ENCODE assay signal across 15 mouse cellular contexts in genomic region chr19:53448206-53448605, GRCm38 (mm10). TPM values are rescaled to one million over a fixed set of nuclear protein-coding genes. Genes with fewer than 3 reads are reported as not detected.
DNase-seq lines count a peak whose midpoint lies in the region; ATAC-seq and TF ChIP-seq lines count a peak whose summit lies in the region.
"Had no signal": no experiment of that assay in that cellular context is flagged by ENCODE, and none has a peak within 500 bp of the region (broad histone marks: within the 10 kb centered on the region; RNA-seq: fewer than 3 reads in every experiment).

No protein-coding gene starts in this region.

- no peak overlapping the region for H3K4me2 ChIP-seq in intestine, embryonic 15.5 days (replicated peaks)
- no peak overlapping the region for H3K4me2 ChIP-seq in intestine, postnatal 0 days (replicated peaks; ENCODE audit: low read depth)
- H3K4me2 ChIP-seq in midbrain, embryonic 16.5 days (ENCODE audit: low read length) = no peak overlapping the region
- H3K4me2 ChIP-seq: forebrain, embryonic 12.5 days; hindbrain, embryonic 14.5 days; limb, embryonic 15.5 days; midbrain, embryonic 12.5 days; neural tube, embryonic 12.5 days had no signal

- peak; percentile 64 to 74 for DNase-seq in adrenal gland, adult (ENCODE audit: inconsistent age in 2 of 2, low spot score in 1 of 2)
- DNase-seq in adrenal gland, adult 18-20 months (ENCODE audit: low spot score in 2 of 2) = no peak
- peak; percentile 8 for DNase-seq in midbrain, embryonic 10.5 days (ENCODE audit: low spot score)
- DNase-seq in frontal cortex, postnatal 10 days (ENCODE audit: low spot score in 2 of 2) = no peak
- DNase-seq in embryo, embryonic 10.5 days (ENCODE audit: low spot score) = no peak
- DNase-seq: layer of hippocampus, adult 9-11 months had no signal

- no peak overlapping the region for H3K9ac ChIP-seq in intestine, embryonic 15.5 days
- no peak overlapping the region for H3K9ac ChIP-seq in intestine, postnatal 0 days (ENCODE audit: low read depth, low read length)
- H3K9ac ChIP-seq in midbrain, embryonic 16.5 days (ENCODE audit: low read depth, low read length) = no peak overlapping the region
- H3K9ac ChIP-seq: forebrain, embryonic 12.5 days; hindbrain, embryonic 14.5 days; limb, embryonic 15.5 days; midbrain, embryonic 12.5 days; neural tube, embryonic 12.5 days had no signal

- H3K27ac ChIP-seq in intestine, embryonic 15.5 days = peak overlapping the region; percentile 28; the same call in 1 of the 2 replicates
- no peak overlapping the region for H3K27ac ChIP-seq in intestine, postnatal 0 days (ENCODE audit: low read depth, low read length)
- H3K27ac ChIP-seq in midbrain, embryonic 10.5 days (replicated peaks) = no peak overlapping the region
- H3K27ac ChIP-seq in midbrain, embryonic 16.5 days (ENCODE audit: low read length) = no peak overlapping the region
- H3K27ac ChIP-seq: forebrain, embryonic 12.5 days; hindbrain, embryonic 14.5 days; limb, embryonic 15.5 days; midbrain, embryonic 12.5 days; neural tube, embryonic 12.5 days had no signal

- no peak for TF ChIP-seq CTCF in intestine, postnatal 0 days (IDR thresholded peaks at IDR 0.05; ENCODE audit: low read depth)

- no peak for ATAC-seq in intestine, embryonic 15.5 days
- no peak for ATAC-seq in intestine, postnatal 0 days
- no peak for ATAC-seq in midbrain, embryonic 16.5 days
- ATAC-seq: activated CD4-positive, CD25-positive, alpha-beta regulatory T cell, adult 4 months had no signal

- peaks cover 50% of the 10 kb centered on the region for H3K4me1 ChIP-seq in intestine, embryonic 15.5 days (replicated peaks)
- peaks cover 37% of the 10 kb centered on the region for H3K4me1 ChIP-seq in intestine, postnatal 0 days (replicated peaks; ENCODE audit: control insufficient read depth, insufficient read depth, low read length)
- H3K4me1 ChIP-seq in midbrain, embryonic 10.5 days = peaks cover 20% of the 10 kb centered on the region
- H3K4me1 ChIP-seq in midbrain, embryonic 16.5 days (ENCODE audit: control insufficient read depth, insufficient read depth, low read length) = peaks cover 4% of the 10 kb centered on the region; the same call in 1 of the 2 replicates

- no peaks in the 10 kb centered on the region for H3K36me3 ChIP-seq in intestine, embryonic 15.5 days
- H3K36me3 ChIP-seq in intestine, postnatal 0 days (ENCODE audit: control insufficient read depth, insufficient read depth) = no peaks in the 10 kb centered on the region
- H3K36me3 ChIP-seq in midbrain, embryonic 10.5 days = no peaks in the 10 kb centered on the region
- H3K36me3 ChIP-seq in midbrain, embryonic 16.5 days (ENCODE audit: control insufficient read depth, insufficient read depth, low read length) = no peaks in the 10 kb centered on the region
- H3K36me3 ChIP-seq: forebrain, embryonic 12.5 days; limb, embryonic 15.5 days; midbrain, embryonic 12.5 days; neural tube, embryonic 12.5 days had no signal

- no peaks in the 10 kb centered on the region for H3K27me3 ChIP-seq in intestine, embryonic 15.5 days (replicated peaks)
- H3K27me3 ChIP-seq in intestine, postnatal 0 days (replicated peaks; ENCODE audit: control insufficient read depth, insufficient read depth, low read length) = no peaks in the 10 kb centered on the region
- H3K27me3 ChIP-seq in midbrain, embryonic 10.5 days (ENCODE audit: low read depth, poor library complexity, severe bottlenecking) = peaks cover 28% of the 10 kb centered on the region
- H3K27me3 ChIP-seq in midbrain, embryonic 16.5 days (ENCODE audit: control insufficient read depth, insufficient read depth, low read depth, low read length) = no peaks in the 10 kb centered on the region

- 56% methylated on average over 10 of the region's 10 CpGs for WGBS in intestine, embryonic 15.5 days
- 57% methylated on average over 10 of the region's 10 CpGs for WGBS in intestine, postnatal 0 days
- 85% methylated on average over 10 of the region's 10 CpGs for WGBS in midbrain, embryonic 10.5 days
- WGBS in midbrain, embryonic 16.5 days = 75% methylated on average over 10 of the region's 10 CpGs

- no peak overlapping the region for H3K4me3 ChIP-seq in intestine, embryonic 15.5 days (replicated peaks)
- no peak overlapping the region for H3K4me3 ChIP-seq in intestine, postnatal 0 days (ENCODE audit: low read depth, low read length)
- H3K4me3 ChIP-seq in midbrain, embryonic 10.5 days = no peak overlapping the region
- H3K4me3 ChIP-seq in midbrain, embryonic 16.5 days (ENCODE audit: low read depth, low read length) = no peak overlapping the region
- H3K4me3 ChIP-seq: forebrain, embryonic 12.5 days; limb, embryonic 15.5 days; midbrain, embryonic 12.5 days; neural tube, embryonic 12.5 days had no signal

- no peaks in the 10 kb centered on the region for H3K9me3 ChIP-seq in intestine, embryonic 15.5 days
- no peaks in the 10 kb centered on the region for H3K9me3 ChIP-seq in intestine, postnatal 0 days (ENCODE audit: control insufficient read depth)
- H3K9me3 ChIP-seq in midbrain, embryonic 10.5 days (replicated peaks) = no peaks in the 10 kb centered on the region
- no peaks in the 10 kb centered on the region for H3K9me3 ChIP-seq in midbrain, embryonic 16.5 days (replicated peaks; ENCODE audit: control insufficient read depth, low read length, poor library complexity, severe bottlenecking)
- H3K9me3 ChIP-seq: forebrain, embryonic 12.5 days; limb, embryonic 15.5 days; midbrain, embryonic 12.5 days; neural tube, embryonic 12.5 days had no signal

RNA-seq across cellular contexts. Expression of gene Smndc1, which starts 57.8 kb away (rescaled TPM):
- total RNA-seq in adrenal gland, adult 18-20 months (2021) = 10 to 100 TPM; 41.5 to 44.2 TPM
- 42.0 and 42.7 TPM in 2 replicates for polyA plus RNA-seq in intestine, embryonic 15.5 days (2015; fragmentation: Nextera tagmentation; extraction: Ambion mirVana)
- 36.2 and 36.3 TPM in 2 replicates for polyA plus RNA-seq in intestine, postnatal 0 days (2015; fragmentation: Nextera tagmentation; extraction: Ambion mirVana)
- 44.4 and 45.0 TPM in 2 replicates for polyA plus RNA-seq in midbrain, embryonic 10.5 days (2016; fragmentation: Nextera tagmentation; extraction: Ambion mirVana)
- polyA plus RNA-seq in midbrain, embryonic 16.5 days (2015; fragmentation: Nextera tagmentation; extraction: Ambion mirVana) = 31.2 and 32.2 TPM in 2 replicates

Comparison
In these comparisons a context has a peak if more than half of its experiments do, and no peak if none do; other contexts are left out.
1. DNase-seq: peak in adrenal gland, adult (2 of 2) and midbrain, embryonic 10.5 days (single experiment); none in adrenal gland, adult 18-20 months (0 of 2), frontal cortex, postnatal 10 days (0 of 2) and embryo, embryonic 10.5 days (single experiment).